Mouse (Mus musculus): Measurements from ENCODE around the gene Rrp8.

Rrp8 gene

GRCm38 (mm10) chr7:105690875-105691274 is 46.3 kb downstream of the Rrp8 start:
- DNase-seq (ENCODE audit: low spot score), result no peak

- DNase-seq (ENCODE audit: low spot score), result peak; percentile 16
These were observed 51.5 kb downstream of the Rrp8 start for GRCm38 (mm10) chr7:105685541-105686197.
